Comparison of ENCODE assay signal across 8 mouse cellular contexts in the genomic region with DNA sequence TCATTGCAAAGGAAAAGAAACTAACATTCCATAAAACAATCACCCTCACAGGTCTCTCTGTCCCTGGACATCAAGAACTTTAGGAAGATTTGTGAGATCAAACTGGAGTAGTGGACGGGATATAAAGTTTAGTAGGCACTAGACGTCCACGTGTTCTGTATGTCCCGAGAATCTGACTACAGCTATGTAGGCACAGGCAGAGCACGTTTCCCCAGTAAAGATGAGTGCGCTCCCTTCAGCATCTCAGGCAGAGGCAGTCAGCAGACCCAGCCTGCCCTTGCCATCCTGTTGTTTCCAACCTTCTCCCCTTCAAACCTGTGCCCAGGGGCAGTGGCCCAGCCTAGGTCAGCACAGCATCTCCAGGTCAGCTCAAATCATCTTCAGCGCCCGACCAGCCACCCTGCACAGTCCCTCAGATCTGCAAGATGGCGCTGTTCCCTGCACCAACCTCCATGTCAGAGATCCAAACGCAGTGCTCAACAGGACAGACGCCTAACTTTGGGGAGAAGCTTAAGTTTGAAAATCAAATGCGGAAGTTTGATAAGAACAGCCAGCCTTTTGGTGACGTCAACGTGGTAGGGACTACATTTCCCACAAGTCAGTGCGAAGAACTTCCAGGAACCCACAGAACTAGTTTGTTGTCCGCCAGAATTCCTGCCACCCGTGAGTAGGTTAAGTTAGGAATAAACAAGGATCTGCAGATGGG. TPM values are rescaled to one million over a fixed set of nuclear protein-coding genes. Genes with fewer than 3 reads are reported as not detected.
DNase-seq lines count a peak whose midpoint lies in the region; ATAC-seq and TF ChIP-seq lines count a peak whose summit lies in the region.

A gene (minus strand): TSS at position 552 of the 706 bp plus-strand sequence.

- no peak within 1 kb of the TSS for H3K27ac ChIP-seq in cortical plate, adult 2 months (ENCODE audit: insufficient read depth, low read length)

- TF ChIP-seq CTCF in cortical plate, adult 2 months (IDR thresholded peaks at IDR 0.05; ENCODE audit: extremely low read depth, insufficient read depth, low read length): no peak

- peak; percentile 68 to 73 for DNase-seq in gastrocnemius, adult 8-10 months (ENCODE audit: low spot score in 2 of 2)
- peak; percentile 67 for DNase-seq in hindlimb bud, embryonic 11.5 days (ENCODE audit: extremely low spot score, low read depth, low spot score)
- peak; percentile 63 to 76 for DNase-seq in left cerebral cortex, adult 8-10 months (ENCODE audit: low spot score in 2 of 2)
- peak; percentile 81 to 90 for DNase-seq in right cerebral cortex, postnatal 10 days (ENCODE audit: low spot score in 2 of 2)
- peak; percentile 71 for DNase-seq in urinary bladder, postnatal 25 days (ENCODE audit: low spot score)

- peak; percentile 30; the same call in 1 of the 2 replicates for TF ChIP-seq POLR2A in cortical plate, adult 2 months (IDR thresholded peaks at IDR 0.05; ENCODE audit: extremely low read depth, insufficient read depth, low read length)

- peak within 1 kb of the TSS; percentile 61 for H3K4me3 ChIP-seq in cortical plate, adult 2 months (ENCODE audit: insufficient read depth, low read length)
- H3K4me3 ChIP-seq in megakaryocyte, embryonic 14.5 days (replicated peaks): peak within 1 kb of the TSS; percentile 89

- peaks cover 2% of the 10 kb centered on the region; the same call in 1 of the 2 replicates for H3K4me1 ChIP-seq in cortical plate, adult 2 months (ENCODE audit: control insufficient read depth, insufficient read depth, low read length)
- H3K4me1 ChIP-seq in megakaryocyte, embryonic 14.5 days: peaks cover 13% of the 10 kb centered on the region

- no peaks in the 10 kb centered on the region for H3K27me3 ChIP-seq in megakaryocyte, embryonic 14.5 days (replicated peaks)

- H3K36me3 ChIP-seq in megakaryocyte, embryonic 14.5 days (replicated peaks; ENCODE audit: low read length): peaks cover 13% of the 10 kb centered on the region

- ATAC-seq in activated CD4-positive, CD25-positive, alpha-beta regulatory T cell, adult 4 months: peak; percentile 99

- no peaks in the 10 kb centered on the region for H3K9me3 ChIP-seq in megakaryocyte, embryonic 14.5 days

RNA-seq across cellular contexts. Expression of the gene that starts here (rescaled TPM):
- 1 to 10 TPM; 5.4 to 5.9 TPM for polyA plus RNA-seq in activated CD4-positive, CD25-positive, alpha-beta regulatory T cell, adult 4 months (2017; shearing (Covaris generic))
- polyA plus RNA-seq in cortical plate, adult 2 months (2012; rRNA removed): 2.3 and 2.6 TPM in 2 replicates
- total RNA-seq in gastrocnemius, adult 8-10 months (2022): 1 to 10 TPM; 1.3 to 2.0 (median 1.5) TPM
- total RNA-seq in left cerebral cortex, adult 8-10 months (2022): 1 to 10 TPM; 3.5 to 4.4 (median 3.9) TPM
- polyA plus RNA-seq in megakaryocyte, embryonic 14.5 days (2012; ENCODE audit: insufficient read depth, low replicate concordance): 0.20 TPM in 1 of 2 replicates, not detected in the other
